Mouse (Mus musculus): ENCODE measurements around the gene Pakap. TPM values are rescaled to one million over a fixed set of nuclear protein-coding genes. Genes with fewer than 3 reads are reported as not detected.
A peak's percentile ranks its signal among the peaks of the same experiment; 100 is the strongest.

Gene Pakap
- polyA plus RNA-seq, 1 experiment from 2014 or later: 4.7 TPM

DNA sequence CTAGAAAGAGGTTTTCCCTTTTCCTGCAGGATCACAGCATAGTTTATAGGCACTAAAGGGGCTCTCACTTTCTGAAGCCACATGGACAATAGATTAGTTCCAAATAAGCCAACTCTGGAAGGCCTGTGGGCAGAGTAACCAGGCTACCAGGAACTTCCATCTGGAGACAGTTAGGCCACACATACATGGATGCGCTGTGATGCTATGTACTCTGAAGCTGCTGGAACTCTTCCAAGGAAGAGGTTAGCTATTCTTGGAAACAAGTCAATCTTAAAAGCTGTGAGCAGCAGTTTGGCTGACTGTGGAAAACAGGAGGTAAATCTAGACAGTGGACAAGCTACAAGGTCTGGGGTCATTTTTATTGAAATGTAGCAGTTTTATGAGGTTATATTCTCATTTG lies 196.4 kb downstream of the Pakap start:
- no peak overlapping the region for H3K4me2 ChIP-seq
- no peak overlapping the region for H3K4me3 ChIP-seq
- ATAC-seq: no peak
- no peaks in the 10 kb centered on the region for H3K4me1 ChIP-seq
- H3K9ac ChIP-seq: no peak overlapping the region
- no peaks in the 10 kb centered on the region for H3K36me3 ChIP-seq (ENCODE audit: poor library complexity, severe bottlenecking)
- H3K27ac ChIP-seq: no peak overlapping the region
- H3K9me3 ChIP-seq (replicated peaks): no peaks in the 10 kb centered on the region
- no peaks in the 10 kb centered on the region for H3K27me3 ChIP-seq
- 79% methylated on average over 1 of the region's 1 CpGs for WGBS

DNA sequence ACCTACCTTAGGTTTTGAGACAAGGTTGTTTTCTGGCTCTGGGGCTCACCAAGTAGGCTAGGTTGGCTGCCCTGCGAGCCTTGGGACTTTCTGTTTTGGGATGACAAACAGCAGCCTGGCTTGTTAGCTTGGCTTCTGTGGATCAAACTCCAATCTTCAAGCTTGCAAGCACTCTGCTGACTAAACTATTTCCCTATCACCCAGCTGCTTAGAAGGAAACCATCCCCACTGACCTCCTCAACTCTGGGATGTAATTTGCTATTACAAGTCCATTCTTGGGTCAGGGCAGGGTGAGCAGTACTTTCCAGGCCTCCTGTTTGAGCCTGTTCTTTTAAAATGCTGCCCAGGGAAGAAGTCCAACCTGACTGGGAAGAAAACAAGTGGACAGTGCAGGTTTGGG lies 196.9 kb downstream of the Pakap start:
- Histone ChIP-seq H3K9ac (no peak overlapping the region), H3K27ac (no peak overlapping the region), H3K4me1 (no peaks in the 10 kb centered on the region), H3K36me3 (ENCODE audit: poor library complexity, severe bottlenecking) (no peaks in the 10 kb centered on the region), H3K27me3 (no peaks in the 10 kb centered on the region), H3K4me2 (no peak overlapping the region), H3K9me3 (replicated peaks) (no peaks in the 10 kb centered on the region), H3K4me3 (no peak overlapping the region)
- 80% methylated on average over 1 of the region's 1 CpGs for WGBS
- ATAC-seq: no peak

DNA sequence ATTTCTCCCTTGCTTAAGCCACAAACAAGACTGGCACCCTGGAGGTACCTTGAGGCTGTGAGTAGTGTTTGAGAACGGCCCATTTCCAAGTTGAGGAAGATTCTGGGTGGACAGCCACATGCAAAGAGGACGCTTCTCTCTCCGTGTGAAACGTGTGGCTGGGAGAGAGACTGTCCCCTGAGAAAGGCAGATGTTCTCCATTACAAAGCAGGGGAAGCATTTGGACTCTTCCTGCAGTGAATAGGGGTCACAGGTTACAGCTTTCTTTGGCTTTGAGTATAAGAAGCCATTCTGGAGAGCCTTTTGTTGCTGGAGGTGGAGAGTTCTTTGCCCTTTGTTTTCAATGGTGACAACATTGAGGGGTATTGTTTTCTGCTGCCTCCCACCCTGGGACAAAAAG lies 197.8 kb downstream of the Pakap start:
- no peak overlapping the region for H3K9ac ChIP-seq
- no peak overlapping the region for H3K4me3 ChIP-seq
- H3K27me3 ChIP-seq: no peaks in the 10 kb centered on the region
- no peaks in the 10 kb centered on the region for H3K4me1 ChIP-seq
- ATAC-seq: no peak
- 13% methylated on average over 4 of the region's 4 CpGs for WGBS
- no peaks in the 10 kb centered on the region for H3K36me3 ChIP-seq (ENCODE audit: poor library complexity, severe bottlenecking)
- no peaks in the 10 kb centered on the region for H3K9me3 ChIP-seq (replicated peaks)
- no peak overlapping the region for H3K4me2 ChIP-seq
- no peak overlapping the region for H3K27ac ChIP-seq

DNA sequence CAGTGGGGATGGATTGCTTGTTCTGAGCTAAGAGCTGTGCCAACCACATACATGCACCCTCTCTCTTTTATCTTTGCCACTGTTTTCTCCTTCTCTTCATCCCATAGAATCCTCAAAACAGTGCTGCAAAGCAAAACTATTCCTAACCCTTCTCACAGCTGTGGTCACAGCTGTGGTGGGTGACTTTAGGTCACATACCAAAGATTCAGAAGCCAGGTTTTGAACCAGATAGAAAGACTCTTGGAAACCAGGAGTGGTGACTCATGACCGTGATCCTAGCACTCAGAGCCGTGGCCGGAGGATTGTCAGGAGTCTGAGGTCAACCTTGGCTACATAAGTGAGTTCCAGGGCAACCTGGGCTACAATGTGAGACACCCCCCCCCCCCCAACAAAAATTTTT lies 201.0 kb downstream of the Pakap start:
- H3K27ac ChIP-seq: no peak overlapping the region

DNA sequence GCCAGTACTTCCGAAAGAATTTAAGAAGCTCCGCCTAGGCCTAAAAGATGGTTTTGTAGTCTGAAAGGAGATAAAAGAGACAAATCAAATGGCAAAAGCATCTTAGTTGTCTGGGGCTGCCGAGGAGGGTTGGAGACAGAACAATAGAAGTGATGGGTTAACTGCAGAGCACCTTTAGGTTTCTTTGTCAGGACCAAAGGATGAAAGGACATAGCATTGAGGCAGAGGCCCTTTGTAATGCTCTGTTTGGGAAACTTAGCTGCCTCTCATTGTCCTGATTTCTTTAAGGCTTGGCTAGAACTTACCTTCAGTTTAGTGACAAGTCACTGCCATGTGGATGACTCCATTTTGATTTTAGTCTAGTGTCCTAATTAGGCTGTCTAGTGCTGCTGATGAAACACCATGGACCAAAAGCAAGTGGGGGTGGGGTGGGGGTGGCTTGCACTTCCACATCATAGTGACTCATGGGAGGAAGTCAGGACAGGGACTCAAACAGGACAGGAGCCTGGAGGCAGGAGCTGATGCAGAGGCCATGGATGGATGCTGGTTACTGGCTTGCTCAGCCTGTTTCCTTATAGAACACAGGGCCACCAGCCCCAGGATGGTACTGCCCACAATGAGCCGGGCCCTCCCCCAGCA lies 202.3 kb downstream of the Pakap start:
- no peak for ATAC-seq
- Histone ChIP-seq H3K4me3 (no peak overlapping the region), H3K4me2 (no peak overlapping the region), H3K36me3 (ENCODE audit: poor library complexity, severe bottlenecking) (no peaks in the 10 kb centered on the region), H3K9ac (no peak overlapping the region), H3K4me1 (no peaks in the 10 kb centered on the region), H3K27me3 (no peaks in the 10 kb centered on the region), H3K27ac (no peak overlapping the region), H3K9me3 (replicated peaks) (no peaks in the 10 kb centered on the region)
- 54% methylated on average over 4 of the region's 4 CpGs for WGBS

More for the DNA sequence above, 201.0 kb downstream of the Pakap start:
- H3K36me3 ChIP-seq (ENCODE audit: poor library complexity, severe bottlenecking): no peaks in the 10 kb centered on the region
- H3K4me2 ChIP-seq: no peak overlapping the region
- WGBS: 91% methylated on average over 3 of the region's 3 CpGs
- H3K9ac ChIP-seq: no peak overlapping the region
- no peaks in the 10 kb centered on the region for H3K4me1 ChIP-seq
- no peaks in the 10 kb centered on the region for H3K27me3 ChIP-seq
- no peaks in the 10 kb centered on the region for H3K9me3 ChIP-seq (replicated peaks)
- H3K4me3 ChIP-seq: no peak overlapping the region
- no peak for ATAC-seq

DNA sequence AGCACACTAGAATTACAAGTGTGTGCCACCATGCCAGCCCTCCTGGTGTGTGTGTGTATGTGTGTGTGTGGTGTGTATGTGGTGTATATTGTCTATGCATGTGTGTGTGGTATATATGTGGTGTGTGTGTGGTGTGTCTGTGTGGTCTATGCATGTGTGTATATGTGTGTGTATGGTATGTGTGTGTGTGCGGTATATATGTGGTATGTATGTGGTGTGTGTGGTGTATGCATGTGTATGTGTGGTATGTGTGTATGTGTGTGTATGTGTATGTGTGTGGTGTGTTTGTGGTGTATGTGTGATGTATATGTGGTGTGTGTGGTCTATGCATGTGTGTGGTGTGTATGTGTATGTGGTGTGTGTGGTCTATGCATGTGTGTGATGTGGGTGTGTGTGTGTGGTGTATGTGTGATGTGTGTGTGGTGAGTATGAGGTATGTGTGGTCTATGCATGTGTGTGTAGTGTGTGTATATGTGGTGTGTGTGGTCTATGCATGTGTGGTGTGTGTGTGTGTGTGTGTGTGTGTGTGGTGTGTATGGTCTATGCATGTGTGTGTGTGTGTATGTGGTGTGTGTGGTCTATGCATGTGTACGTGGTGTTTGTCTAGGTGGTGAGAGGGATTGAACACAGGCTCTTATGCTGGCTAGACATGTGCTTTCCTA lies 203.7 kb downstream of the Pakap start:
- Histone ChIP-seq H3K27ac (no peak overlapping the region), H3K27me3 (no peaks in the 10 kb centered on the region), H3K4me1 (no peaks in the 10 kb centered on the region), H3K9me3 (replicated peaks) (no peaks in the 10 kb centered on the region), H3K4me3 (no peak overlapping the region), H3K4me2 (no peak overlapping the region), H3K36me3 (ENCODE audit: poor library complexity, severe bottlenecking) (no peaks in the 10 kb centered on the region), H3K9ac (no peak overlapping the region)
- whole genome bisulfite sequencing: 94% methylated on average over 2 of the region's 2 CpGs
- ATAC-seq: 0 out of 2 replicates have a peak, but pooled peaks have one; percentile 24

DNA sequence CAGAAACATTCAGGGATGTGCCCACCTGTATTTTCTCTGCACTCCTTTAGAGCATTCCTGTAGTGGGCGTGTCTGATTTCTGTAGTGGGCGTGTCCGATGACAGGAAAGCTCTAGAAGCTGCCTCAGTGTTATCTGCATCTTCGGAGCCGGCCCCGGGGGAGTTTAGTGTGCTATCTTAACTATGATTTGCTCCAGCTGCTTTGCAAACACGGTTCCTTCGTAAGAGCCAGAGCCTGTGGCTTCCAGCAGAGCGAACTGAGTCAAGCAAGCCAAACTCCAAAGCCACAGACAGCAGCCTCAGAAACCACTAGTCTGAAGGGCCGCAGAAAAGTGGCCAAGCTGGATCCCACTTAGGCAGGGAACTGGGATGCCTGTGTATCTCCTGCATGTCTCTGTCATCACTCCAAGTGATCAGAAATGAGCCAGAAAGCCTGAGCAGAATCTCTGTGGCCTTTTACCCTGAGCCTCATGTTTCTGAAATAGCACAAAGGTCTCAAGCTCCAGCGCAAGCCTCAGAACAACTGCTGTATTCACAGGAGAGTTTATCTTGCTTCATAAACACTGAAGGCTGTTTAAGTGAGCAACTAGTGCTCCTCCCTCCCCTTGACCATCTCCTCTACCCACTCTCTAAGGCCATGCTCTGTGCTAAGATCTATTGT lies 205.0 kb downstream of the Pakap start:
- Histone ChIP-seq H3K4me1 (no peaks in the 10 kb centered on the region), H3K27ac (no peak overlapping the region), H3K9me3 (replicated peaks) (no peaks in the 10 kb centered on the region), H3K36me3 (ENCODE audit: poor library complexity, severe bottlenecking) (no peaks in the 10 kb centered on the region), H3K4me2 (no peak overlapping the region), H3K27me3 (no peaks in the 10 kb centered on the region), H3K4me3 (no peak overlapping the region), H3K9ac (no peak overlapping the region)
- WGBS: 67% methylated on average over 11 of the region's 11 CpGs
- no peak for ATAC-seq

DNA sequence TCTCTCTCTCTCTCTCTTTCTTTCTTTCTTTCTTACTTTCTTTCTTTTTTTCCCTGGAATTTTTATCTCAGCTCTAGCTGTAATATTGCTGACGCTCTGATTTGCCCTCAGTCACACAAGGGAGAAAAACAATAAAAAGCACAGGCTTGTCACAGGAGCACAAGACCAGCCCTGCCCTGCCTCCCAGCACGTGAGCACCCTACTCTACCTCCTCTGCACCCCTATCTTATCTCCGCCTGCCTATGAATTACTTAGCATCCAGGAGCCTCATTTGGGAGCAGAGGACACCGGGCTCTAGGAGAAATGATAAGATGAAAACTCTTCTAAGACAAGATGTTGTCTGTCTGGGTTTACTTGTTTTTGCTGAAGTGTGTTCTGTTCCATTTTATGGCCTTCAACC lies 206.5 kb downstream of the Pakap start:
- no peak for ATAC-seq
- WGBS: 60% methylated on average over 4 of the region's 4 CpGs
- Histone ChIP-seq H3K4me3 (no peak overlapping the region), H3K9ac (no peak overlapping the region), H3K4me1 (no peaks in the 10 kb centered on the region), H3K36me3 (ENCODE audit: poor library complexity, severe bottlenecking) (no peaks in the 10 kb centered on the region), H3K27ac (no peak overlapping the region), H3K27me3 (no peaks in the 10 kb centered on the region), H3K4me2 (no peak overlapping the region), H3K9me3 (replicated peaks) (no peaks in the 10 kb centered on the region)

DNA sequence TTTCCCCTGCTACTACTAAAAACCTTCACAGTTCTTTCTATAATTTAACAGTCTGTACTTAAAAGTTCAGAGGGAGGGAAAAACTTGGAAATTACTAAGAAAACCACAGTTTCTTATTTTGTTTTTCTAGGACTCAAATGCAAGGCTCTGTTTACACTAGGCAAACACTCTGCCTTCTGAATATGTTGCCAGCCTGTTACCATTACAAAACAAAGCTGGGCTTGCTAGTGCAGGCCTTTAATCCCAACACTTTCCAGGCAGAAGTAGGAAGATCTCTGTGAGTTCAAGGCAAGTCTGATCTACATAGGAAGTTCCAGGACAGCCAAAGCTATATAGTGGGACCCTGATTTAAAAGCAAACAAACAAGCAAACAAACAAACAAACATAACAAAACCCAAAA lies 207.6 kb downstream of the Pakap start:
- no peak for ATAC-seq
- Histone ChIP-seq H3K4me2 (no peak overlapping the region), H3K9ac (no peak overlapping the region)

DNA sequence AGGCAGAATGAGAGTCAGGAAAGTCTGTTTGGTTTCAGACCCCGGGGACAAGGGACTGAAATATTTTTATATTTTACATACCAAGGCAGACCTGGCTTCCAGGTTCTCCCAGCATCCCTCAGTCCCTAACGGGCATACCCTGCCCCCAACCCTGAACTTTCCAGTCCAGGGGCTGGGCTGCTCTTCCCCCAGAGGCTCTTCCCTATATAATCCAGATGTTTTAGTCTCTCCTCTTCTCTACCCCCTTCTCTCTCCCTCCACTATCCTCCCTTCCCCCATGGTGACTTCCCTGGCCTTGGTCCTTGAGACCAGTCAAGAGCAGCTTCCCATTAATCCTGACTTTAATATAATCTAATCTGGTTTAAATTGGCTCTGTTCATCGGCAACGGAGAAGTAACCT lies 212.4 kb downstream of the Pakap start:
- Histone ChIP-seq H3K4me2 (no peak overlapping the region), H3K27me3 (peaks cover 29% of the 10 kb centered on the region), H3K27ac (no peak overlapping the region), H3K36me3 (ENCODE audit: poor library complexity, severe bottlenecking) (no peaks in the 10 kb centered on the region), H3K9ac (no peak overlapping the region), H3K4me1 (peaks cover 25% of the 10 kb centered on the region), H3K9me3 (replicated peaks) (no peaks in the 10 kb centered on the region), H3K4me3 (no peak overlapping the region)
- ATAC-seq: no peak
- WGBS: 22% methylated on average over 4 of the region's 4 CpGs

More for the DNA sequence above, 207.6 kb downstream of the Pakap start:
- no peaks in the 10 kb centered on the region for H3K4me1 ChIP-seq
- no peaks in the 10 kb centered on the region for H3K9me3 ChIP-seq (replicated peaks)
- H3K4me3 ChIP-seq: no peak overlapping the region
- H3K27ac ChIP-seq: no peak overlapping the region
- peaks cover 3% of the 10 kb centered on the region; the same call in 1 of the 2 replicates for H3K27me3 ChIP-seq
- no peaks in the 10 kb centered on the region for H3K36me3 ChIP-seq (ENCODE audit: poor library complexity, severe bottlenecking)

DNA sequence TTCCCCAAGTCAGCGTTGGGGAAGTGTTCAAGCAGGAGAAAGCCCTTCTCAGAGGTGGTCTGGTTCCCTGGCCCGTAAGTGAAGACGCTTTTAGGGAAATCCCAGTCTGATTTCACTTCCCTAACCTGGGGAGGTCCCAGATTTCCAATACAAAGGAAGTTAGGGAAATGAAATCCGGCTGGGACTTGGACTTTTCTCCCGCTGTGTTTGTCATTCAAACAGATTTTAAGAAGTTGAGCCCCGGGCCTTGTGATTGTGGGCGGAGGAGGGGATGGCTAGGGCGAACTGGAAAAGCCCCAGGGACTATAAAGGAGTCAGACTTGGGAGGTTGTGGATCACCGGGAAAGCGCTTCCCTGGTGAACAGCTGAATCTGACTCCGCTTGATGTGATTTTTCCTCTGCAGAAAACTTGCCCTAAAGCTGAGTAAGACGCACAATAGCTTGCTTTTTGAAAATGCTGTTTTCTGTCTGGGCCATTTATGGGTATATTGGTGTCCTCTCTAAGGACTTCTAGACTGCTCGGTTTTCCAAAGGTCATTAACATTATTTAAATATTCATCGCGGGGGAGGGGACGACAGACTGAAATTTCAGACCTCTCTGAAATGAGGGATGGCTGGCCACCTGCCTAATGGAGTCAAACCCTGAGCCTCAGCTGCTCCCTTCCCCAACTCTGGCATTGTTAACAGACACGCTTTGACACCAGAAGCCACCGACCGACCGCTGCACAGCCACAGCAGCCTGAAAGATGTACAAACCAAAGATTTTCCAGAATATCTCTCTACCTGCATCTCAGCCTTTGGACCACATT lies 213.1 kb downstream of the Pakap start:
- H3K9me3 ChIP-seq (replicated peaks): no peaks in the 10 kb centered on the region
- H3K4me1 ChIP-seq: peaks cover 25% of the 10 kb centered on the region
- H3K27ac ChIP-seq: no peak overlapping the region
- H3K9ac ChIP-seq: no peak overlapping the region
- 3% methylated on average over 20 of the region's 20 CpGs for WGBS
- peak; percentile 17 for ATAC-seq
- no peaks in the 10 kb centered on the region for H3K36me3 ChIP-seq (ENCODE audit: poor library complexity, severe bottlenecking)
- H3K27me3 ChIP-seq: peaks cover 29% of the 10 kb centered on the region
- 0 out of 2 replicates have a peak overlapping the region, but pooled peaks have one; percentile 1 for H3K4me3 ChIP-seq
- H3K4me2 ChIP-seq: peak overlapping the region; percentile 37

DNA sequence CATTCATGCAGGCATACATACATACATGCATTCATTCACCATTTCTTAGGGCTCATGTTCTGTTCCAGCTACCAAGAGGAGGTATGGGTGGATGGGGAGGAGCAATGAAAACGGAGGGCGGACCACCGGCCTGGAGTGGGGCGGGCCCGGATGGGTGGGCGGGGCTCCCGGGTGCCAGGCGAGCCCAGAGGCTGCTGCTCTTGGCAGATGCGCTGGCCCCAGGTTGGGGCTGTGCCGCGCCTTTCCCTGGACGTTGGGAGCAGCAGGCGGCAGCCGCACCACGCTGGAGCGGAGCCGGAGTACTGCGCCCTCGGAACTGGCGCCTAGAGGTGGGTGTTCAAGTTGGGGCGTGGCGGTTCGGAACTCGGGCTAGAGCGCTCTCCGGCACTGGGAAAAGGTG lies 214.0 kb downstream of the Pakap start:
- no peaks in the 10 kb centered on the region for H3K36me3 ChIP-seq (ENCODE audit: poor library complexity, severe bottlenecking)
- H3K27ac ChIP-seq: no peak overlapping the region
- peak overlapping the region; percentile 69 for H3K4me2 ChIP-seq
- H3K4me3 ChIP-seq: peak overlapping the region; percentile 42
- H3K27me3 ChIP-seq: peaks cover 29% of the 10 kb centered on the region
- peak overlapping the region; percentile 41 for H3K9ac ChIP-seq
- peak; percentile 92 for ATAC-seq
- peaks cover 25% of the 10 kb centered on the region for H3K4me1 ChIP-seq
- WGBS: under 1% methylated on average over 26 of the region's 26 CpGs
- no peaks in the 10 kb centered on the region for H3K9me3 ChIP-seq (replicated peaks)

Measured in forebrain, embryonic 13.5 days (tissue).